Mouse (Mus musculus) heart, adult 2 months (tissue): Measurements from ENCODE around the gene Ccdc13.

Experiments used
- CTCF ChIP-seq: fragments of 200-600 bp; IDR thresholded peaks from 2 replicates; pipeline ENCODE4 v1.8.1; 2022; ENCODE audit warnings: antibody characterized with exemption, mild to moderate bottlenecking, moderate library complexity
- EP300 ChIP-seq: fragments of 200-500 bp; IDR thresholded peaks from 2 replicates; pipeline ENCODE4 v1.6.1; 2011; ENCODE audit warnings: low read depth, low read length, control low read depth; ENCODE audit not compliant: insufficient read depth

DNA sequence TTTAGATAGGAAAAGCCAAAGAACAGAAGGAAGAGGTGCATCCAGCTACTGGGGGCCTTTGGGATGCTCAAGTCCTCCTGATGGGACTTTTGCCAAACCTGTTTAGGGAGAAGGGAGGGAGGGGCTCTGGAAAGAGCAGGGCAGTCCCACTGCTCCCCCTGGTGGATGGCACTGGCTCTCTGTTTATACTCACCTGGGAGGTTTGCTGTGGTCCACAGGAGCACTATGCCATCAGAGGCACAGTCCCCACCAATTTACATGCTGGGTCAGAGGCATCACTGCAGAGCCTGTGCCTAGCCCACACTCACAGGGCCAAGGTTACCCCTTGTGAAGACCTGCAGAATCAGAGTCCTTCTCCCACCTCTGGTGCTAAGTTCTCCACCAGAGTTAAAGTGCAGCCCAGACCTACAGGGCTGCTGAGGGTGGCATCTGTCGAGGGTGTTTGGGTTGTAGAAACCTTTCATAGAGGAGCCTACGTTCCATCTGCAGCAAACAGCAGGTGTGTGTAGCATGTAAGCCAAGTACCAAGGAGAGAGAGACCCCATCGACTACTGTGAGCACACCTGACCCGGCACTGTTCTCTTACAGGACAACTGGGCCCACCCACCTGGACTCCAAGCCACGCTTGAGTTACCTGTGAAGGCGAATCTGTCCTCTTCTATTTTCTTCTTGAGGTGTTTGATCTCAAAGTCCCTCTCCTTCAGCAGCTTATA, 8.9 kb downstream of the Ccdc13 start:
- peak; percentile 72 for TF ChIP-seq CTCF
- no peak for TF ChIP-seq EP300
